Mouse (Mus musculus): ENCODE results near the gene Rnf208. TPM values are rescaled to one million over a fixed set of nuclear protein-coding genes. Genes with fewer than 3 reads are reported as not detected.

Rnf208 gene
- polyA plus RNA-seq, 1 experiment from 2014 or later = 7.7 TPM

GRCm38 (mm10) chr2:25234551-25235220 is 7.4 kb upstream of the Rnf208 start:
- DNase-seq (ENCODE audit: low spot score) = no peak
- no peaks in the 10 kb centered on the region for H3K9me3 ChIP-seq (ENCODE audit: control insufficient read depth, low read length)
- no peak overlapping the region for H3K27ac ChIP-seq (ENCODE audit: low read depth, low read length)
- no peaks in the 10 kb centered on the region; the same call in 1 of the 2 replicates for H3K27me3 ChIP-seq (replicated peaks; ENCODE audit: control insufficient read depth, insufficient read depth, low read length)
- peaks cover 24% of the 10 kb centered on the region for H3K4me1 ChIP-seq (replicated peaks; ENCODE audit: control insufficient read depth, insufficient read depth, low read length)
- no peaks in the 10 kb centered on the region for H3K36me3 ChIP-seq (ENCODE audit: control insufficient read depth, insufficient read depth, low read length)
- no peak overlapping the region for H3K9ac ChIP-seq (ENCODE audit: low read depth, low read length)
- no peak overlapping the region for H3K4me3 ChIP-seq (ENCODE audit: low read depth, low read length)
- 56% methylated on average over 5 of the region's 5 CpGs for WGBS
- H3K4me2 ChIP-seq = no peak overlapping the region
- no peak for ATAC-seq (replicated peaks; ENCODE audit: low FRiP score)

- Histone ChIP-seq H3K4me1 (replicated peaks; ENCODE audit: control insufficient read depth, insufficient read depth, low read length) (peaks cover 35% of the 10 kb centered on the region), H3K9ac (ENCODE audit: low read depth, low read length) (no peak within 1 kb of the TSS), H3K27me3 (replicated peaks; ENCODE audit: control insufficient read depth, insufficient read depth, low read length) (peaks cover 4% of the 10 kb centered on the region; the same call in 1 of the 2 replicates), H3K4me2 (peak within 1 kb of the TSS; percentile 44), H3K4me3 (ENCODE audit: low read depth, low read length) (0 out of 2 replicates have a peak within 1 kb of the TSS, but pooled peaks have one; percentile 8), H3K27ac (ENCODE audit: low read depth, low read length) (no peak within 1 kb of the TSS), H3K36me3 (ENCODE audit: control insufficient read depth, insufficient read depth, low read length) (no peaks in the 10 kb centered on the region), H3K9me3 (ENCODE audit: control insufficient read depth, low read length) (no peaks in the 10 kb centered on the region)
- WGBS = 21% methylated on average over 8 of the region's 8 CpGs
- no peak for ATAC-seq (replicated peaks; ENCODE audit: low FRiP score)
- DNase-seq (ENCODE audit: low spot score) = no peak
These were observed 5.4 kb upstream of the Rnf208 start, which contains the start of gene Rnf224 for GRCm38 (mm10) chr2:25236614-25237013. Gene Rnf224 (minus strand): TSS chr2:25236787.

- DNase-seq (ENCODE audit: low spot score) (no peak), ATAC-seq (replicated peaks; ENCODE audit: low FRiP score) (no peak)
- Histone ChIP-seq H3K4me1 (replicated peaks; ENCODE audit: control insufficient read depth, insufficient read depth, low read length) (peaks cover 40% of the 10 kb centered on the region), H3K36me3 (ENCODE audit: control insufficient read depth, insufficient read depth, low read length) (no peaks in the 10 kb centered on the region), H3K9ac (ENCODE audit: low read depth, low read length) (no peak overlapping the region), H3K9me3 (ENCODE audit: control insufficient read depth, low read length) (no peaks in the 10 kb centered on the region), H3K4me2 (no peak overlapping the region), H3K27ac (ENCODE audit: low read depth, low read length) (no peak overlapping the region), H3K27me3 (replicated peaks; ENCODE audit: control insufficient read depth, insufficient read depth, low read length) (peaks cover 13% of the 10 kb centered on the region; the same call in 1 of the 2 replicates), H3K4me3 (ENCODE audit: low read depth, low read length) (no peak overlapping the region)
- WGBS = 66% methylated on average over 4 of the region's 4 CpGs
These were observed 4.5 kb upstream of the Rnf208 start for GRCm38 (mm10) chr2:25237522-25237921.

- ATAC-seq (replicated peaks; ENCODE audit: low FRiP score) = no peak
- Histone ChIP-seq H3K9me3 (ENCODE audit: control insufficient read depth, low read length) (no peaks in the 10 kb centered on the region), H3K4me2 (no peak overlapping the region), H3K27me3 (replicated peaks; ENCODE audit: control insufficient read depth, insufficient read depth, low read length) (peaks cover 18% of the 10 kb centered on the region), H3K36me3 (ENCODE audit: control insufficient read depth, insufficient read depth, low read length) (no peaks in the 10 kb centered on the region), H3K27ac (ENCODE audit: low read depth, low read length) (no peak overlapping the region), H3K4me1 (replicated peaks; ENCODE audit: control insufficient read depth, insufficient read depth, low read length) (peaks cover 39% of the 10 kb centered on the region), H3K4me3 (ENCODE audit: low read depth, low read length) (no peak overlapping the region), H3K9ac (ENCODE audit: low read depth, low read length) (no peak overlapping the region)
- DNase-seq (ENCODE audit: low spot score) = no peak
These were observed 3.9 kb upstream of the Rnf208 start for GRCm38 (mm10) chr2:25238106-25238505.

DNA sequence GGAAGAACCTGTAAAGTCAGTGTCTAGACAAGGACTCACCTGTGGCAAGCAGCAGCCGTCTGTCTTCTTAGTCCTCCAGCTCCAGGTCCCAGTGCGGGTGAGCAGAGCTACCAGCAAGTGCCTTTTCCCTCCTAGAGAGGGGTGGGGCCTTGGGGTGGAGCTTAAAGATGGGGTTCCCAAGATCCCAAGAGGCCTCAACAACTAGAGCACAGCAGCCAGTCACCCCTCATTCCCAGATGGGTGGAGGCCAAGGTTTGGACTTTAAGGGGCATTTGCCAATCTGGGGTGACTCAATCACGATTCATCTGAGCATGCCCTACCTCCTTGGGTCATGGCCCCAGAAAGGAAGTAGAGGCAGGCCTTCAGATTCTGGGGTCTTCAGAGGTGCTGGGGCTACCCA is 2.3 kb upstream of the Rnf208 start:
- WGBS = 81% methylated on average over 3 of the region's 3 CpGs
- Histone ChIP-seq H3K4me1 (replicated peaks; ENCODE audit: control insufficient read depth, insufficient read depth, low read length) (peaks cover 28% of the 10 kb centered on the region), H3K27ac (ENCODE audit: low read depth, low read length) (no peak overlapping the region), H3K27me3 (replicated peaks; ENCODE audit: control insufficient read depth, insufficient read depth, low read length) (peaks cover 23% of the 10 kb centered on the region), H3K9ac (ENCODE audit: low read depth, low read length) (no peak overlapping the region), H3K4me2 (no peak overlapping the region), H3K4me3 (ENCODE audit: low read depth, low read length) (no peak overlapping the region), H3K9me3 (ENCODE audit: control insufficient read depth, low read length) (no peaks in the 10 kb centered on the region), H3K36me3 (ENCODE audit: control insufficient read depth, insufficient read depth, low read length) (no peaks in the 10 kb centered on the region)
- DNase-seq (ENCODE audit: low spot score) (no peak), ATAC-seq (replicated peaks; ENCODE audit: low FRiP score) (no peak)

DNA sequence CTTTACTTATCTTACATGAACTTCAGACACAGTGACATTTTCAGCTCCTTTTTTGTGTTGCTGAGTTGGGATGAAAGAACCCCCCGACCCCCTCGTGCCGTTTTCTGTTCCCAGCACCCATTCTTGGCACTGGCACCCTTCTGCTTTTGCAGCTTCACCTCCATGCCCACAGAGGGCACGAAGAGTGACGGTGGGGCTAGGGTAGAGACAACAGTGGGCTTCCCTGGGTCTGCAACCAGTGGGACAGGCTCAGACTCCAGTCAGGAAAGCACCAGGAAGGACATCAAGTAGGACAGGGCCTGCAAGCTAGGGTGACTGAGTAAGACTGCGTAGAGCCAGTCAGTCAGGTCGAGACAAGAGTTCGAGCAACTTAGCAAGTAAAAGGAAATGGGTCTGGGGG is 1.7 kb upstream of the Rnf208 start:
- ATAC-seq (replicated peaks; ENCODE audit: low FRiP score) (no peak), DNase-seq (ENCODE audit: low spot score) (no peak)
- Histone ChIP-seq H3K27me3 (replicated peaks; ENCODE audit: control insufficient read depth, insufficient read depth, low read length) (peaks cover 23% of the 10 kb centered on the region), H3K36me3 (ENCODE audit: control insufficient read depth, insufficient read depth, low read length) (no peaks in the 10 kb centered on the region), H3K4me3 (ENCODE audit: low read depth, low read length) (peak overlapping the region; percentile 49), H3K27ac (ENCODE audit: low read depth, low read length) (peak overlapping the region; percentile 57), H3K9me3 (ENCODE audit: control insufficient read depth, low read length) (no peaks in the 10 kb centered on the region), H3K4me2 (peak overlapping the region; percentile 78), H3K4me1 (replicated peaks; ENCODE audit: control insufficient read depth, insufficient read depth, low read length) (peaks cover 28% of the 10 kb centered on the region), H3K9ac (ENCODE audit: low read depth, low read length) (peak overlapping the region; percentile 51)
- 56% methylated on average over 8 of the region's 8 CpGs for WGBS

DNA sequence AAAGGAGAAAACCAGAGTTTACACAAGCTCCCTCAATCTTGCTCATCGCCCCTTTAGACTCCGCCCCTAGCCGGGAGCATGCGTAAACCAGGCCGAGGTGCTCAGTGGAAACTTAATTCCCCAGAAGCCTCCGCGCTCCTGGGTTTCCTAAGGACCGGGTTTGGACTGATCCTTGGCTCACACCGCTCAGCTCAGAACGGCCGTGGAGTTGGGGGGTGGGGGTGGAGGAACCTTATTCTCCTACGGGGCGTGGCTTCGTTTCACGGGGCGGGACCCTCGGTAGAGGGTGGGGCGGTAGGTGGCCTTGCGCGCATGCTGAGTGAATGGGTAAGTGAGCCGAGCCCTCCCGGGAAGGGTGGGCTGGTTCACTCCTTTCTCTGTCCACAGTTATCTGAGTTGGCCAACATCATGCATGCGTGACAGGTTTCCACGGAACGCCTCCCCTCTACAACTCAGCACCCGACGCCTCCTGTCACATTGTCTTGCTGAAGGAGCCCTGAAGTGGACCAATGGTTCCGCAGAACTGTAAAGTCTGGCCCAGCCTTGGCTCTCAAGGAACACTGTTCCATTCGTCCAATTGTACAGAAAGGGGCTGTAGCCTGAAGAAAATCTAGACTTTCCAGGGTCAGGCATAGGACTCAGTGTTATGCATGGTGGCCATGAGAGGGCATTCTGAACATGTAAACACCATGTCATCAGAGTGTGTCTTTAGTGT is 1.2 kb upstream of the Rnf208 start:
- peak overlapping the region; percentile 49 for H3K4me3 ChIP-seq (ENCODE audit: low read depth, low read length)
- DNase-seq (ENCODE audit: low spot score) (peak; percentile 81), ATAC-seq (replicated peaks; ENCODE audit: low FRiP score) (peak; percentile 86)
- H3K9me3 ChIP-seq (ENCODE audit: control insufficient read depth, low read length) = no peaks in the 10 kb centered on the region
- WGBS = 2% methylated on average over 29 of the region's 29 CpGs
- H3K27ac ChIP-seq (ENCODE audit: low read depth, low read length) = peak overlapping the region; percentile 57
- H3K4me1 ChIP-seq (replicated peaks; ENCODE audit: control insufficient read depth, insufficient read depth, low read length) = peaks cover 28% of the 10 kb centered on the region
- peak overlapping the region; percentile 78 for H3K4me2 ChIP-seq
- no peaks in the 10 kb centered on the region for H3K36me3 ChIP-seq (ENCODE audit: control insufficient read depth, insufficient read depth, low read length)
- peak overlapping the region; percentile 51 for H3K9ac ChIP-seq (ENCODE audit: low read depth, low read length)
- peaks cover 23% of the 10 kb centered on the region for H3K27me3 ChIP-seq (replicated peaks; ENCODE audit: control insufficient read depth, insufficient read depth, low read length)

DNA sequence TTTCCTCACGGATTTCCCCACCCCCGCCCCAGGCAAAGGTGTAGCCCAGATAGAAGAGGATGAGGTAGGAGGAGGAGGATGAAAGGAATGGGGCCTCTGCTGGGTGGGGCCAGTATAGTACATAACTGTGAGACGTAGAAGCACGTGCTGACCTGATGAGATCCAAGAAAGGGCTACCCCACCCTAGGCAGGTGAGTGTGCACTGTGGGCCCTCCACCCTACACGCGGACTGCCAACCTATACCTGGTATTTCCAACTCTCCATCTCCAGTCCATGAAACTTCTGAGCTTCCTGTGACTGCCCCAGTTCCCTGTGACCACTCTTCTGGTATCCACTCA is 648 bp upstream of the Rnf208 start:
- Histone ChIP-seq H3K4me1 (replicated peaks; ENCODE audit: control insufficient read depth, insufficient read depth, low read length) (peaks cover 23% of the 10 kb centered on the region), H3K9me3 (ENCODE audit: control insufficient read depth, low read length) (no peaks in the 10 kb centered on the region), H3K27ac (ENCODE audit: low read depth, low read length) (no peak overlapping the region), H3K36me3 (ENCODE audit: control insufficient read depth, insufficient read depth, low read length) (peaks cover 4% of the 10 kb centered on the region; the same call in 1 of the 2 replicates), H3K9ac (ENCODE audit: low read depth, low read length) (0 out of 2 replicates have a peak overlapping the region, but pooled peaks have one; percentile 23), H3K27me3 (replicated peaks; ENCODE audit: control insufficient read depth, insufficient read depth, low read length) (peaks cover 23% of the 10 kb centered on the region), H3K4me2 (peak overlapping the region; percentile 78), H3K4me3 (ENCODE audit: low read depth, low read length) (peak overlapping the region; percentile 49)
- DNase-seq (ENCODE audit: low spot score) (no peak), ATAC-seq (replicated peaks; ENCODE audit: low FRiP score) (peak; percentile 14)
- 21% methylated on average over 6 of the region's 6 CpGs for WGBS

GRCm38 (mm10) chr2:25243342-25243741 is 1.3 kb downstream of the Rnf208 start:
- Histone ChIP-seq H3K36me3 (ENCODE audit: control insufficient read depth, insufficient read depth, low read length) (peaks cover 12% of the 10 kb centered on the region), H3K4me2 (no peak overlapping the region), H3K9ac (ENCODE audit: low read depth, low read length) (no peak overlapping the region), H3K27me3 (replicated peaks; ENCODE audit: control insufficient read depth, insufficient read depth, low read length) (peaks cover 23% of the 10 kb centered on the region), H3K4me3 (ENCODE audit: low read depth, low read length) (no peak overlapping the region), H3K27ac (ENCODE audit: low read depth, low read length) (no peak overlapping the region), H3K9me3 (ENCODE audit: control insufficient read depth, low read length) (no peaks in the 10 kb centered on the region), H3K4me1 (replicated peaks; ENCODE audit: control insufficient read depth, insufficient read depth, low read length) (peaks cover 18% of the 10 kb centered on the region)
- DNase-seq (ENCODE audit: low spot score) (no peak), ATAC-seq (replicated peaks; ENCODE audit: low FRiP score) (no peak)
- WGBS = 79% methylated on average over 8 of the region's 8 CpGs
